Mouse (Mus musculus) kidney, adult 11 months (tissue): ENCODE results near the gene Memo1.
A peak's percentile ranks its signal among the peaks of the same experiment; 100 is the strongest.

ENCODE experiments used
- DNase-seq: peaks from one replicate; pipeline ENCODE4 v3.0.0; 2022

Memo1 gene

GRCm38 (mm10) chr17:74293687-74294425 is 1.5 kb downstream of the Memo1 start:
- DNase-seq, result peak; percentile 32

- no peak for DNase-seq
Observed at GRCm38 (mm10) chr17:74291640-74292361, 3.5 kb downstream of the Memo1 start.

GRCm38 (mm10) chr17:74290869-74291268 is 4.5 kb downstream of the Memo1 start:
- no peak for DNase-seq

GRCm38 (mm10) chr17:74290198-74290597 is 5.1 kb downstream of the Memo1 start:
- DNase-seq, result no peak

GRCm38 (mm10) chr17:74288626-74289025 is 6.7 kb downstream of the Memo1 start:
- DNase-seq, result no peak

GRCm38 (mm10) chr17:74286140-74286730 is 9.1 kb downstream of the Memo1 start:
- no peak for DNase-seq

- DNase-seq, result no peak
Observed at GRCm38 (mm10) chr17:74285730-74286129, 9.6 kb downstream of the Memo1 start.

- DNase-seq, result peak; percentile 64
Observed at GRCm38 (mm10) chr17:74284397-74285115, 10.8 kb downstream of the Memo1 start.

GRCm38 (mm10) chr17:74282024-74282423 is 13.3 kb downstream of the Memo1 start:
- no peak for DNase-seq

GRCm38 (mm10) chr17:74278966-74279869 is 16.1 kb downstream of the Memo1 start:
- no peak for DNase-seq

GRCm38 (mm10) chr17:74274471-74274870 is 20.9 kb downstream of the Memo1 start:
- no peak for DNase-seq

GRCm38 (mm10) chr17:74272683-74273205 is 22.6 kb downstream of the Memo1 start:
- DNase-seq, result no peak

GRCm38 (mm10) chr17:74271541-74272268 is 23.6 kb downstream of the Memo1 start:
- DNase-seq, result no peak

GRCm38 (mm10) chr17:74270205-74270604 is 25.1 kb downstream of the Memo1 start:
- DNase-seq, result no peak

GRCm38 (mm10) chr17:74267415-74268180 is 27.7 kb downstream of the Memo1 start:
- DNase-seq, result no peak

- DNase-seq, result no peak
Observed at GRCm38 (mm10) chr17:74265636-74266035, 29.7 kb downstream of the Memo1 start.

- DNase-seq, result no peak
Observed at GRCm38 (mm10) chr17:74265156-74265505, 30.2 kb downstream of the Memo1 start.

GRCm38 (mm10) chr17:74264333-74265155 is 30.8 kb downstream of the Memo1 start:
- peak; percentile 24 for DNase-seq

GRCm38 (mm10) chr17:74262415-74262814 is 32.9 kb downstream of the Memo1 start:
- DNase-seq, result no peak

- no peak for DNase-seq
Observed at GRCm38 (mm10) chr17:74245284-74245683, 50.0 kb downstream of the Memo1 start.
